Mouse (Mus musculus): ENCODE data around the gene Frmd4a.
"Not testable (repeated sequence)": the region's sequence is repeated elsewhere in the genome, so short reads cannot be mapped to it uniquely, and the experiment has no call there.

- TF ChIP-seq CTCF, EP300 (IDR thresholded peaks at IDR 0.05; ENCODE audit: low read depth): not testable (repeated sequence)
These were observed 241.3 kb downstream of the Frmd4a start for GRCm38 (mm10) chr2:4258803-4259202.

Measured in heart, postnatal 0 days (tissue).